8 mouse cellular contexts compared by ENCODE assay signal in the genomic region with DNA sequence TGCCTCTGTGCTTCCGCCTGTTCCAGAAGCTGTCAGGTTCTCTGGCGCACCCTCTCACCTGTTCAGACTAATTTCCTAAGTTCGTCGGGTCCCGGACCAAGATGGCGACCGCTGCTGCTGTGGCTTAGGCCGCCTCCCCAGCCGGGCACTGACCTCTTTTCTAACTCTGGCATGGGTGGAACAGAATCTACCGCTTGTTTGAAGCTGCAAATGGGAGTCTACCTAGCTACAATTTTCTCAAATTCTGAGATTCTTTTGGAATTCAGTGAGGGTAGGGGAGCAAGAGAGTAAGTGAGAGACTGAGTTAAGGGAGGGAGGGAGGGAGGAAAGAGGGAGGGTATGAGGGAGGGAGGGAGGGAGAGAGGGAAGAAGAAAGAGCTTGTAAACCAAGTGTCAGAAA.
DNase-seq lines count a peak whose midpoint lies in the region; TF ChIP-seq lines count a peak whose summit lies in the region.
"Not testable (repeated sequence)": the region's sequence is repeated elsewhere in the genome, so short reads cannot be mapped to it uniquely, and the experiment has no call there.

No protein-coding gene starts in this region.

- not testable (repeated sequence) for TF ChIP-seq CTCF in E14TG2a.4 (conservative IDR thresholded peaks at IDR 0.05; ENCODE audit: low read length); ES-Bruce4 (IDR thresholded peaks at IDR 0.05; ENCODE audit: low read depth, low read length)

- not testable (repeated sequence) for TF ChIP-seq POLR2A in ES-Bruce4 (IDR thresholded peaks at IDR 0.05; ENCODE audit: insufficient read depth, low read length)

- not testable (repeated sequence) for H3K27me3 ChIP-seq in E14TG2a.4 (ENCODE audit: insufficient read depth, low read length); ES-Bruce4 (ENCODE audit: control insufficient read depth, insufficient read depth, low read length, poor library complexity, severe bottlenecking)

- 0 out of 2 replicates have a peak overlapping the region, but pooled peaks have one; percentile 92 for H3K9ac ChIP-seq in ES-Bruce4 (ENCODE audit: low read depth, poor library complexity, severe bottlenecking)
- peak overlapping the region; percentile 56; the same call in 1 of the 2 replicates for H3K9ac ChIP-seq in ES-E14 (ENCODE audit: insufficient read depth, low read depth, low read length, poor library complexity, severe bottlenecking)

- in situ Hi-C loops in ES-E14 (cut with MboI; ENCODE audit: low sequenced_read_pairs in 2 of 2, unreplicated experiment in 2 of 2): not testable (repeated sequence)

- not testable (repeated sequence) for H3K4me1 ChIP-seq in E14TG2a.4 (replicated peaks; ENCODE audit: low read depth, low read length); ES-Bruce4 (ENCODE audit: control insufficient read depth, insufficient read depth, low read length); ES-E14 (ENCODE audit: control insufficient read depth in 2 of 2, insufficient read depth in 2 of 2, low read length in 2 of 2, poor library complexity in 1 of 2)

- peak overlapping the region; percentile 67 for H3K4me3 ChIP-seq in E14TG2a.4 (replicated peaks; ENCODE audit: low read length)
- peak overlapping the region; percentile 33 for H3K4me3 ChIP-seq in ES-Bruce4 (ENCODE audit: low read depth, low read length)
- H3K4me3 ChIP-seq in ES-E14 (ENCODE audit: insufficient read depth in 1 of 2, low read depth in 1 of 2, low read length in 2 of 2, poor library complexity in 1 of 2, severe bottlenecking in 1 of 2): peak overlapping the region; percentile 51 to 58; a peak in 2 of 4 replicates

- not testable (repeated sequence) for TF ChIP-seq EP300 in ES-Bruce4 (IDR thresholded peaks at IDR 0.05; ENCODE audit: insufficient read depth, low read depth, low read length)

- H3K36me3 ChIP-seq in E14TG2a.4 (ENCODE audit: insufficient read depth, low read length); ES-Bruce4 (ENCODE audit: control insufficient read depth, insufficient read depth, low read length, poor library complexity, severe bottlenecking); ES-E14 (ENCODE audit: control insufficient read depth, insufficient read depth, low read length, poor library complexity, severe bottlenecking): not testable (repeated sequence)

- H3K9me3 ChIP-seq in E14TG2a.4 (ENCODE audit: low read length); ES-Bruce4 (replicated peaks; ENCODE audit: control insufficient read depth, insufficient read depth, low read length, poor library complexity, severe bottlenecking); ES-E14 (ENCODE audit: control insufficient read depth, insufficient read depth, low read depth, low read length): not testable (repeated sequence)

- not testable (repeated sequence) for H3K27ac ChIP-seq in ES-Bruce4 (ENCODE audit: insufficient read depth, low read length); ES-E14 (ENCODE audit: insufficient read depth, low read depth, low read length, poor library complexity, severe bottlenecking)

- DNase-seq in ES-CJ7 (ENCODE audit: low read depth, low spot score) (peak; percentile 34), ES-E14 (ENCODE audit: low read depth, low spot score) (peak; percentile 3), R1 (ENCODE audit: low read depth, low spot score) (peak; percentile 66), WW6 (ENCODE audit: low read depth, low spot score) (peak; percentile 24), ZHBTc4 (ENCODE audit: low read depth, low spot score) (peak; percentile 62)
- peak; percentile 17 for DNase-seq in heart, adult 11 months

Comparison
In these comparisons a context has a peak if more than half of its experiments do, and no peak if none do; other contexts are left out.
1. DNase-seq: peak in every context shown above with its lines; median percentile 66 in R1; 62 in ZHBTc4; 34 in ES-CJ7; 24 in WW6; 17 in heart, adult 11 months; 3 in ES-E14.